Mouse (Mus musculus): Measurements from ENCODE around the gene Nepn. TPM values are rescaled to one million over a fixed set of nuclear protein-coding genes. Genes with fewer than 3 reads are reported as not detected.
"Not testable (repeated sequence)": the region's sequence is repeated elsewhere in the genome, so short reads cannot be mapped to it uniquely, and the experiment has no call there.

The Nepn gene
- polyA plus RNA-seq (2015; fragmentation: Nextera tagmentation; extraction: Ambion mirVana): 0.08 TPM in 1 of 2 replicates, not detected in the other

DNA sequence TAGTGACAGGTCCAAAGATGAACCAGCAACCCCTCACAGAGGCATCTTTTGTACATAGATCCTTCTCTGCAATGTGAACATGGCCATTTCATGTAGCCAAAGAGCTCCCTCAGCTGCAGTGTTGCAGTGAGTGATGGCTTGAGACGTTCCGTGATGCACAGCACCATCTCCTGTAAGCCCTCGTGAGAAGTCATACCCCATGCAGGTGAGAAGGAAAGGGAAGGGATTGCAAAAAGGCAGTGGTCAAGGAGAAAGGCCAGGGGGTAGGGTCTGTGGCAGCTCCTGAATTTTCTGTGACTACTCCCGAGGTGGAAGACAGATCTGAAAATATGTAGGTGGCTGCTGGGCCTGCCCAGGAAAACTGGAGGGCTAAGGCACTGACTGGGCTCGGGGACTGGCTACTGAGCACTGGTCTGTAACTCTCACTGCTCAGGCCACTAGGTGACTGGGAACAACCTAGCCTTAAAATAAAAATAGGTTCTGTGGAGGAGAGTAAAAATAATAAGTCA is at the start of gene Nepn:
Gene Nepn (plus strand): TSS at position 51 of the 509 bp plus-strand sequence.
- H3K9ac ChIP-seq: no peak within 1 kb of the TSS
- no peaks in the 10 kb centered on the region for H3K36me3 ChIP-seq (replicated peaks)
- ATAC-seq (ENCODE audit: insufficient read depth): no peak
- no peak within 1 kb of the TSS for H3K27ac ChIP-seq (replicated peaks)
- H3K27me3 ChIP-seq: no peaks in the 10 kb centered on the region; the same call in 1 of the 2 replicates
- H3K4me1 ChIP-seq (replicated peaks): no peaks in the 10 kb centered on the region
- no peak within 1 kb of the TSS for H3K4me2 ChIP-seq
- H3K9me3 ChIP-seq (replicated peaks): no peaks in the 10 kb centered on the region
- H3K4me3 ChIP-seq (replicated peaks): no peak within 1 kb of the TSS
- 53% methylated on average over 5 of the region's 5 CpGs for WGBS (ENCODE audit: insufficient replicate concordance)

DNA sequence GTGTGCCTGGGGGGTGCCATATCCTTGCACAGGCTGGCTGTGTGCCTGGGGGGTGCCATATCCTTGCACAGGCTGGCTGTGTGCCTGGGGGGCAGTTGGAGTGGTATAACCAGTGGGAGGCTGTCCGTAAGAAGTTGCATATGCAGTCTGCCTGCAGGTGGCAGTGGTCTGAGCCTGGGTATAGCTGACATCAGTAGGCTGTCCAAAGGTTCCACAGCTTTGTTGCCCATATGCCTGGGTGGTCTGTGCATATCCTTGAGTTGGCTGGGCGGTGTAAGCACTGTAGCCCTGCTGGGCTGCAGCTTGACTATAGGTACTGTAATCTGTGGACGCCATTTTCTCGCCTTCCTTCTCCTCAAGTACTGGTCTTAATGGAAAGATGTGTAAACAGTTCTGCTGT is 45.4 kb upstream of the Nepn start:
- not testable (repeated sequence) for H3K27me3 ChIP-seq; H3K4me1 ChIP-seq (replicated peaks); H3K27ac ChIP-seq (replicated peaks); H3K4me2 ChIP-seq; ATAC-seq (ENCODE audit: insufficient read depth); H3K9ac ChIP-seq; H3K9me3 ChIP-seq (replicated peaks); H3K4me3 ChIP-seq (replicated peaks)
- 77% methylated on average over 4 of the region's 4 CpGs for WGBS (ENCODE audit: insufficient replicate concordance)
- peaks cover 32% of the 10 kb centered on the region for H3K36me3 ChIP-seq (replicated peaks)

GRCm38 (mm10) chr10:52353184-52353583 is 35.6 kb upstream of the Nepn start:
- H3K27me3 ChIP-seq: no peaks in the 10 kb centered on the region
- H3K9ac ChIP-seq: no peak overlapping the region
- no peaks in the 10 kb centered on the region for H3K4me1 ChIP-seq (replicated peaks)
- no peak overlapping the region for H3K4me3 ChIP-seq (replicated peaks)
- H3K36me3 ChIP-seq (replicated peaks): peaks cover 26% of the 10 kb centered on the region
- H3K4me2 ChIP-seq: no peak overlapping the region
- 70% methylated on average over 9 of the region's 9 CpGs for WGBS (ENCODE audit: insufficient replicate concordance)
- H3K9me3 ChIP-seq (replicated peaks): no peaks in the 10 kb centered on the region
- H3K27ac ChIP-seq (replicated peaks): no peak overlapping the region
- ATAC-seq (ENCODE audit: insufficient read depth): no peak

GRCm38 (mm10) chr10:52358467-52358866 is 30.3 kb upstream of the Nepn start, which contains the start of gene Gm26741:
TSS of gene Gm26741 (plus strand) at chr10:52358767.
- H3K9me3 ChIP-seq (replicated peaks): no peaks in the 10 kb centered on the region
- ATAC-seq (ENCODE audit: insufficient read depth): no peak
- H3K4me2 ChIP-seq: no peak within 1 kb of the TSS
- no peak within 1 kb of the TSS for H3K4me3 ChIP-seq (replicated peaks)
- no peaks in the 10 kb centered on the region for H3K27me3 ChIP-seq
- no peak within 1 kb of the TSS for H3K9ac ChIP-seq
- no peak within 1 kb of the TSS for H3K27ac ChIP-seq (replicated peaks)
- no peaks in the 10 kb centered on the region for H3K36me3 ChIP-seq (replicated peaks)
- 0 out of 2 replicates have a peak, but pooled peaks cover 2% of the 10 kb centered on the region for H3K4me1 ChIP-seq (replicated peaks)
- WGBS (ENCODE audit: insufficient replicate concordance): 72% methylated on average over 2 of the region's 2 CpGs

DNA sequence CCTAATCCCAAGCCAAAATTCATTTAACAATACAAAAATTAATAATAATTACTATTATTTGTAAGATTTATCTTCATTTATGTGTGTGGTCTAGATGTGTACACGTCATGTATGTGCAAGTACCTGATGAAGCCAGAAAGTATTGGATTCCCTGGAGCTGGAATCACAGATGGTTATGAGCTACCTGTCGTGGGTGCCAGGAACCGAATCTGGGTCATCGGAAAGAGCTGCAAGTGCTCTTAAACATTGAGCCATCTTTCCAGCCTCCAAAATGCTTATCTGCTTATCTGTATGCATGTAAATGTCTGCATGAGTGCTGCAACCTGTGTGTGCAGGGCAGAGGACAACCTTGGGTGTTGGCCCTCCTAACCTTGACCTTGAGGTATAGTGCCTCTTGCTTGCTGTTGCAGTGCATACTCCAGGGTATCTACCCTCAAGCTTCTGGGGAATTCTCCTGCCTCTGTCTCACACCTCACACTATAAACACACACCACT is 28.5 kb upstream of the Nepn start:
- ATAC-seq (ENCODE audit: insufficient read depth): no peak

DNA sequence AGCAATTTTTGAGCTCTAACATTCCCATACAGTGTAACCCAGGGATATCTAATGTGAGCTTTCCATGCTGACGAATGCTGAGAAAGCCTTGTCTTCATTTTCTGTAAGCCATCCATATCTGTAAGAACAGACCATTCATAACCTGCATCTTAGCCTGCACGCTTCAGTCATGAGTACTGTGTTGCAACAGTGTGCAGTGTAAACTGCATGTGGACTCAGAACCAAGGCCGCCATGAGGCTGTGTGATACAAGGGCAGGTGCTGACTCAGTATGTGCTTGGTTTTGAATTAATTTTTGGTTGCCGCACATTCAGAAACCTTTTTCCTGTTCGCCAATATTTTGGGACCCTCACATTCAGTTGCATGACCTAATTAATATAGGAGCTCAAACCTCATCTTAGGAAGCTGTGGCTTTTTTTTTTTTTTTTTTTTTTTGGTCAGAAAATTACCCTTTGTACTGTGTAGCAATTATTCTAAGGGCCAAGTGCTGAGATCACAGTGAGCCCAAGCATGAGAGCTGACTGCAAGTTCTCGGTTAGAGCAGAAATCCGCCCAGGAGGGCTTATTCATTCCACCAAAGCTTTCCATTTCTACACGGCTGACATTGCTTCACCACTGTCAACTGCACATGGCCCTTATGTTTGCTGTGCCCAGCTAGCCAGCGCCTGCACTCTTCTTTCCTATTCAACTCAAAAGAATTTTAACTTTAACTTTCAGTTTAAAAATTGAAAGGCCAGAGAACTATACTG is 27.7 kb upstream of the Nepn start:
- peak overlapping the region; percentile 34; the same call in 1 of the 2 replicates for H3K27ac ChIP-seq (replicated peaks)
- WGBS (ENCODE audit: insufficient replicate concordance): 71% methylated on average over 9 of the region's 9 CpGs
- ATAC-seq (ENCODE audit: insufficient read depth): no peak; the same call in 1 of the 2 replicates

More for the DNA sequence above, 28.5 kb upstream of the Nepn start:
- Histone ChIP-seq H3K4me2 (no peak overlapping the region), H3K4me3 (replicated peaks) (no peak overlapping the region), H3K36me3 (replicated peaks) (no peaks in the 10 kb centered on the region), H3K9ac (no peak overlapping the region), H3K9me3 (replicated peaks) (no peaks in the 10 kb centered on the region), H3K4me1 (replicated peaks) (0 out of 2 replicates have a peak, but pooled peaks cover 2% of the 10 kb centered on the region), H3K27me3 (no peaks in the 10 kb centered on the region), H3K27ac (replicated peaks) (no peak overlapping the region)
- WGBS (ENCODE audit: insufficient replicate concordance): 78% methylated on average over 4 of the region's 4 CpGs

GRCm38 (mm10) chr10:52368376-52368775 is 20.4 kb upstream of the Nepn start:
- Histone ChIP-seq H3K27me3 (no peaks in the 10 kb centered on the region), H3K27ac (replicated peaks) (no peak overlapping the region), H3K36me3 (replicated peaks) (no peaks in the 10 kb centered on the region), H3K4me1 (replicated peaks) (no peaks in the 10 kb centered on the region), H3K9ac (no peak overlapping the region), H3K4me2 (no peak overlapping the region), H3K4me3 (replicated peaks) (no peak overlapping the region), H3K9me3 (replicated peaks) (no peaks in the 10 kb centered on the region)
- 72% methylated on average over 4 of the region's 4 CpGs for WGBS (ENCODE audit: insufficient replicate concordance)
- ATAC-seq (ENCODE audit: insufficient read depth): no peak

More for the DNA sequence above, 27.7 kb upstream of the Nepn start:
- H3K4me3 ChIP-seq (replicated peaks): no peak overlapping the region
- H3K4me1 ChIP-seq (replicated peaks): 0 out of 2 replicates have a peak, but pooled peaks cover 2% of the 10 kb centered on the region
- no peak overlapping the region for H3K9ac ChIP-seq
- no peaks in the 10 kb centered on the region for H3K9me3 ChIP-seq (replicated peaks)
- no peaks in the 10 kb centered on the region for H3K27me3 ChIP-seq
- H3K4me2 ChIP-seq: no peak overlapping the region
- no peaks in the 10 kb centered on the region for H3K36me3 ChIP-seq (replicated peaks)

- ATAC-seq (ENCODE audit: insufficient read depth): no peak
- Histone ChIP-seq H3K36me3 (replicated peaks) (no peaks in the 10 kb centered on the region), H3K27me3 (no peaks in the 10 kb centered on the region), H3K9me3 (replicated peaks) (no peaks in the 10 kb centered on the region), H3K4me3 (replicated peaks) (no peak overlapping the region), H3K4me1 (replicated peaks) (peaks cover 11% of the 10 kb centered on the region), H3K27ac (replicated peaks) (no peak overlapping the region), H3K4me2 (no peak overlapping the region), H3K9ac (no peak overlapping the region)
- 65% methylated on average over 4 of the region's 4 CpGs for WGBS (ENCODE audit: insufficient replicate concordance)
These were observed 14.9 kb upstream of the Nepn start for GRCm38 (mm10) chr10:52373834-52374233.

DNA sequence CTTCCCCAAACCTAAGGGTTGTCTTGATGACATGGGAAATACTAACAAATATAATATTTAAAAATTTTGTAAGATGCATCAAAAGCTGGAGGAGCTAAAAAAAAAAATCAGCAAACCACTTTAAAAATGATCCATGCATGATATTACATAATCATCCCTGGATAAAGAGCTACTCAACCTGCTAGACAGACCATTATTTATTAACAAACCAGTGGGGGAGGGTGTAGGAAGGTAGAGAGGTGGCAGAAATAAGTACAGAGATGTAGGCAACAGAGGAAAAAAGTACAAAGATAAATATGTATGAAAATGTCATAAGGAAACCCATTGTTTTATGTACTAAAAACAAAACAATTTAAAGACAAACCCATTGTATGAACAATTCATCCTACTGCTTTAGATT is 14.1 kb upstream of the Nepn start:
- H3K4me3 ChIP-seq (replicated peaks): no peak overlapping the region
- peaks cover 16% of the 10 kb centered on the region for H3K4me1 ChIP-seq (replicated peaks)
- no peak overlapping the region for H3K27ac ChIP-seq (replicated peaks)
- H3K36me3 ChIP-seq (replicated peaks): no peaks in the 10 kb centered on the region
- no peaks in the 10 kb centered on the region for H3K27me3 ChIP-seq
- no peaks in the 10 kb centered on the region for H3K9me3 ChIP-seq (replicated peaks)
- H3K4me2 ChIP-seq: no peak overlapping the region
- H3K9ac ChIP-seq: no peak overlapping the region
- ATAC-seq (ENCODE audit: insufficient read depth): no peak

GRCm38 (mm10) chr10:52376422-52376821 is 12.3 kb upstream of the Nepn start:
- no peaks in the 10 kb centered on the region for H3K36me3 ChIP-seq (replicated peaks)
- no peaks in the 10 kb centered on the region for H3K9me3 ChIP-seq (replicated peaks)
- WGBS (ENCODE audit: insufficient replicate concordance): 42% methylated on average over 2 of the region's 2 CpGs
- no peak overlapping the region for H3K27ac ChIP-seq (replicated peaks)
- H3K4me2 ChIP-seq: no peak overlapping the region
- H3K27me3 ChIP-seq: no peaks in the 10 kb centered on the region
- H3K4me3 ChIP-seq (replicated peaks): no peak overlapping the region
- H3K9ac ChIP-seq: no peak overlapping the region
- peaks cover 24% of the 10 kb centered on the region for H3K4me1 ChIP-seq (replicated peaks)
- ATAC-seq (ENCODE audit: insufficient read depth): no peak

DNA sequence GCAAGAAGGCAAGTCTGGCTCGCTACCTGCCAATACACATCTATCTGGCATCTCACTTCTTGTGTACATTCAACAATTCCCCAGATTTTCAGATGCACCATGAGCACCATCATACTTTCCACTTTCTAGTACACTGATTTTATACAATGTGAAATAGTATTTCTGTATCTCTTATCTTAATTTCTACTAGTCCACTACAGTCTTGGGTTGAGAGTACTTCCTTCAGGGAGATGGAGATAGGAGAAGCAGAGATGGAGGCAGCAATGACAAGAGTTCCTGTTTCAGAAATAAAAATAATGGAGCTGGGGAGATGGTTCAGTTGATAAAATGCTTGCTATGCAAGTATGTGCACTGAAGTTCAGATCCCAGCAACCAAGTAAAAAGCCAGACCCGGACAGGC is 11.0 kb upstream of the Nepn start:
- Histone ChIP-seq H3K9ac (no peak overlapping the region), H3K4me3 (replicated peaks) (no peak overlapping the region), H3K9me3 (replicated peaks) (no peaks in the 10 kb centered on the region), H3K27ac (replicated peaks) (no peak overlapping the region), H3K27me3 (no peaks in the 10 kb centered on the region), H3K4me1 (replicated peaks) (peaks cover 29% of the 10 kb centered on the region), H3K4me2 (no peak overlapping the region), H3K36me3 (replicated peaks) (no peaks in the 10 kb centered on the region)
- WGBS (ENCODE audit: insufficient replicate concordance): 76% methylated on average over 2 of the region's 2 CpGs
- ATAC-seq (ENCODE audit: insufficient read depth): no peak
